Mouse (Mus musculus): ENCODE data around the gene Gm26620. TPM values are rescaled to one million over a fixed set of nuclear protein-coding genes. Genes with fewer than 3 reads are reported as not detected.

Gm26620 gene
- total RNA-seq (2014; rRNA removed; ENCODE audit: low replicate concordance) (1.6 and 4.3 TPM in 2 replicates), polyA plus RNA-seq (2015; fragmentation: Nextera tagmentation; extraction: Ambion mirVana) (1.0 and 1.4 TPM in 2 replicates)

DNA sequence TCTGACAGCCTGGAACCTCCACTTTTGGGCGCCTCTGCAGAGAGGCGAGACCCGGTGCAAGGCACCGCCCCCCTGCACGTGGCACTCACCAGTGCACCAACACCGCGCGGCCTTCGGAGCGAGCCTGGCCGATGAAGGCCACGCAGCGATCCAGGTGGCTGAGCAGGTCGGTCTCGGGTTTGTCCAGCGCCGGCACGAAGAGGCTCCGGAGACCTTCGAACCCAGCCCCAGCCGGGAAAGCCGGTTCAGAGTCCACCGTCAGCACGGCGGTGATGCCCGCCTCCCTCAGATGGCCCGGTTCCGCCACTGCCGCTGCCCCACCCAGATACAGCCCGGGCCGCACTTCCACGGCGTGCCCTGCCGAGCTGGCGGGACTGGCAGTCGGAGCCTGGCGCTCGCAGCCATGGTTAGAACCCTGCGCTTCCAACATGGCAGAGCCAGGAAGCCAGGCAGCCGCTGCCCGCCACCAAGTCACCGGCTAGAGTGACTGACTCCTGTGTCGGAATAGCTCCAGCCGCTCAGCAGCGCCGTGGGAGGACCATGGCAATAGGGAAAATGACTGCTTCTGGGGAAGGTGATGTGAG, at the start of gene Gm26620, which contains the start of gene Dusp12:
Gm26620 (plus strand) TSS at position 88 of the 584 bp plus-strand sequence.
Dusp12 (minus strand) TSS at position 563 of the 584 bp plus-strand sequence.
- peak within 1 kb of the TSS; percentile 85 for H3K9ac ChIP-seq (replicated peaks; ENCODE audit: low read depth, low read length)
- TF ChIP-seq EP300 (IDR thresholded peaks at IDR 0.05; ENCODE audit: low read depth) = no peak
- TF ChIP-seq CTCF (IDR thresholded peaks at IDR 0.05; ENCODE audit: low read depth) = peak; percentile 67
- peaks cover 7% of the 10 kb centered on the region for H3K4me1 ChIP-seq (ENCODE audit: control insufficient read depth, insufficient read depth)
- under 1% methylated on average over 46 of the region's 46 CpGs for WGBS
- ATAC-seq (ENCODE audit: insufficient read depth, low read depth) = peak; percentile 94
- H3K9me3 ChIP-seq (replicated peaks; ENCODE audit: control insufficient read depth, low read length) = no peaks in the 10 kb centered on the region
- H3K27ac ChIP-seq (ENCODE audit: low read depth) = peak within 1 kb of the TSS; percentile 72
- H3K36me3 ChIP-seq (replicated peaks; ENCODE audit: control insufficient read depth, insufficient read depth, low read length) = peaks cover 7% of the 10 kb centered on the region; the same call in 1 of the 2 replicates
- no peaks in the 10 kb centered on the region for H3K27me3 ChIP-seq (ENCODE audit: control insufficient read depth, insufficient read depth, low read length)
- peak within 1 kb of the TSS; percentile 79 for H3K4me2 ChIP-seq (ENCODE audit: low read depth, low read length)
- H3K4me3 ChIP-seq (ENCODE audit: low read depth, low read length) = peak within 1 kb of the TSS; percentile 94
- DNase-seq (ENCODE audit: low spot score) = peak; percentile 91

DNA sequence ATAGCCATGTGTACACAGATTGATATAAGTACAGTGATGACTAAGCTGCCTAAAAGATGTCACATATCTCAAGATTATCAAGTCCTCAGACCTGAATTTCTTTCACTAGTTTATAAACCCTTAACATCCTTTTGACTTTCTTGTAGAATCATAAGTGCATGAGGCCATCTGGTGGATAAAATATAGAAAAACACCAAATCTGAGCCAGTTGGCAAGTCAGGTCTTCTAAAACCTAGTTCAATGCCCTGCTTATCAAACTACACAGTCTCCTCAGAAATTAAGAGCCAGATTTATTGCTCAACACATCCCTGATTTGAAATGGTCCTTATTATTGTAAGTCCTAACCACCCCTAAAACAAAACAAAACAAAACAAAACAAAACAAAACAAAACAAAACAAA, 45.2 kb upstream of the Gm26620 start:
- peaks cover 30% of the 10 kb centered on the region for H3K36me3 ChIP-seq (replicated peaks; ENCODE audit: control insufficient read depth, insufficient read depth, low read length)
- H3K27ac ChIP-seq (ENCODE audit: low read depth) = no peak overlapping the region
- H3K4me2 ChIP-seq (ENCODE audit: low read depth, low read length) = no peak overlapping the region
- H3K27me3 ChIP-seq (ENCODE audit: control insufficient read depth, insufficient read depth, low read length) = no peaks in the 10 kb centered on the region
- no peak overlapping the region for H3K4me3 ChIP-seq (ENCODE audit: low read depth, low read length)
- no peaks in the 10 kb centered on the region for H3K9me3 ChIP-seq (replicated peaks; ENCODE audit: control insufficient read depth, low read length)
- TF ChIP-seq EP300 (IDR thresholded peaks at IDR 0.05; ENCODE audit: low read depth) (no peak), CTCF (IDR thresholded peaks at IDR 0.05; ENCODE audit: low read depth) (peak; percentile 56)
- ATAC-seq (ENCODE audit: insufficient read depth, low read depth) = no peak
- DNase-seq (ENCODE audit: low spot score) = peak; percentile 60
- H3K9ac ChIP-seq (replicated peaks; ENCODE audit: low read depth, low read length) = no peak overlapping the region
- H3K4me1 ChIP-seq (ENCODE audit: control insufficient read depth, insufficient read depth) = peaks cover under 1% of the 10 kb centered on the region; the same call in 1 of the 2 replicates

DNA sequence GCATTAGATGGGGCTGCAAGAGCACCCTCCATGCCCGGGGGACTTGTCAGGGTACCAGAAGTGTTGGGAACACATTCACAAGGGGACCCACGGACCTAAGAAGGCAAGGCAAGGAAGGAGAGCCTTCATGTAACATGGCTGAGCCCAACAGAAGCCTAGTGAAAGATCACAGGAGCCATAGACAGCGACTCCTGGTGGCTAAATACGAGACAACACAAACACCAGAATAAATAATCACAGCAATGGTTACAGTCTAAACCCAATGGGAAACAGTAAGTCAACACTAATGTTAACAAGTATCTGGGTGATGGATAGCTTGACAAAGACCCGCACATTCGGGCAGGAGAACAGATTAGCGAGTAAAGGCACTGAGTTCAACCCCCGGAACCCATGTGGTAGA, 40.5 kb upstream of the Gm26620 start:
- H3K27ac ChIP-seq (ENCODE audit: low read depth) = no peak overlapping the region
- peaks cover 15% of the 10 kb centered on the region; the same call in 1 of the 2 replicates for H3K4me1 ChIP-seq (ENCODE audit: control insufficient read depth, insufficient read depth)
- no peaks in the 10 kb centered on the region for H3K27me3 ChIP-seq (ENCODE audit: control insufficient read depth, insufficient read depth, low read length)
- DNase-seq (ENCODE audit: low spot score) (peak; percentile 58), ATAC-seq (ENCODE audit: insufficient read depth, low read depth) (no peak)
- WGBS = 70% methylated on average over 8 of the region's 8 CpGs
- peaks cover 19% of the 10 kb centered on the region for H3K36me3 ChIP-seq (replicated peaks; ENCODE audit: control insufficient read depth, insufficient read depth, low read length)
- H3K9me3 ChIP-seq (replicated peaks; ENCODE audit: control insufficient read depth, low read length) = no peaks in the 10 kb centered on the region
- TF ChIP-seq CTCF (IDR thresholded peaks at IDR 0.05; ENCODE audit: low read depth) = peak; percentile 73
- TF ChIP-seq EP300 (IDR thresholded peaks at IDR 0.05; ENCODE audit: low read depth) = no peak
- no peak overlapping the region for H3K9ac ChIP-seq (replicated peaks; ENCODE audit: low read depth, low read length)
- no peak overlapping the region for H3K4me3 ChIP-seq (ENCODE audit: low read depth, low read length)
- H3K4me2 ChIP-seq (ENCODE audit: low read depth, low read length) = no peak overlapping the region

DNA sequence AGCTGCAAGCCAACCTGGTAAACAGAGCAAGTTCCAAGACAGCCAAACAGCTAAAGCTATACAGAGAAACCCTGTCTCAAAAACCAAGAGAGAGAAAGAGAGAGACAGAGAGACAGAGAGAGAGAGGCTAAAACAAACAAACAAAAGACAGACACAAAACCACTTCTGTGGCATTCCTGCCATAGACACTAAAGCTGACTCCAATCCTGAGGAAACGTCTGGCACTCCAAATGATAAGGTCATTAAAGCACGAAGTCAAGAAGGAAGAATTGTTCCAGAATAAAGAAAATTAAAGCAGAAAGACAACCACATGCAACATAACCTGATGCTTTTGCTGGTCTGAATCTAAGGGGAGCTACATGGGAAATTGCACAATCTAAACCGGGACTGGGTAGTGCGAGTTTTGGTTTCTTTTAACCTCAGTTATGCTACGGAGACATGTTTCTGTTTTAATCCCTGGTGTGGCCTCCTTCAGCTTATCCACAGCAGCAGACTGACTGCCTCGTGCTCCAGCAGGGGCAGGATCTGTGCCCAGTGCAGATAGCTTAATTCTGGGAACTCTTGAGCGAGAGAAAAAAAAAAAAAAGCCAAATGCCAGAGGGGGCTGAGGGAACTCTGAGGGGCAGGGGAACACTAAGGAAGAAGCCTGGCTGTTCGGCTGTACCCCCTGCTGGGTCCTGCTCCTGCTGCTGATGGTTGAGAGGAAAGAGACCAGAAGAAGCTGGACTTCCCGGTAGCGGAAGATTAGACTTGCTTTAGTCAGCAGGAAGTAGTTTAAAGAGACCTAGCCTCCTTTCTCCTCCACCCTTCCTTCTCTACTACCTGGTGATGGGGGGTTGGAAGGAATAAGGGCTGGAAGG, 39.2 kb upstream of the Gm26620 start:
- 12% methylated on average over 10 of the region's 10 CpGs for WGBS
- Histone ChIP-seq H3K9me3 (replicated peaks; ENCODE audit: control insufficient read depth, low read length) (no peaks in the 10 kb centered on the region), H3K4me2 (ENCODE audit: low read depth, low read length) (peak overlapping the region; percentile 46), H3K27me3 (ENCODE audit: control insufficient read depth, insufficient read depth, low read length) (no peaks in the 10 kb centered on the region), H3K36me3 (replicated peaks; ENCODE audit: control insufficient read depth, insufficient read depth, low read length) (peaks cover 23% of the 10 kb centered on the region), H3K4me3 (ENCODE audit: low read depth, low read length) (peak overlapping the region; percentile 8; the same call in 1 of the 2 replicates), H3K4me1 (ENCODE audit: control insufficient read depth, insufficient read depth) (peaks cover 15% of the 10 kb centered on the region; the same call in 1 of the 2 replicates), H3K9ac (replicated peaks; ENCODE audit: low read depth, low read length) (peak overlapping the region; percentile 13; the same call in 1 of the 2 replicates), H3K27ac (ENCODE audit: low read depth) (peak overlapping the region; percentile 83)
- DNase-seq (ENCODE audit: low spot score) (peak; percentile 58), ATAC-seq (ENCODE audit: insufficient read depth, low read depth) (peak; percentile 83)
- TF ChIP-seq CTCF (IDR thresholded peaks at IDR 0.05; ENCODE audit: low read depth) (no peak), EP300 (IDR thresholded peaks at IDR 0.05; ENCODE audit: low read depth) (peak; percentile 88)

DNA sequence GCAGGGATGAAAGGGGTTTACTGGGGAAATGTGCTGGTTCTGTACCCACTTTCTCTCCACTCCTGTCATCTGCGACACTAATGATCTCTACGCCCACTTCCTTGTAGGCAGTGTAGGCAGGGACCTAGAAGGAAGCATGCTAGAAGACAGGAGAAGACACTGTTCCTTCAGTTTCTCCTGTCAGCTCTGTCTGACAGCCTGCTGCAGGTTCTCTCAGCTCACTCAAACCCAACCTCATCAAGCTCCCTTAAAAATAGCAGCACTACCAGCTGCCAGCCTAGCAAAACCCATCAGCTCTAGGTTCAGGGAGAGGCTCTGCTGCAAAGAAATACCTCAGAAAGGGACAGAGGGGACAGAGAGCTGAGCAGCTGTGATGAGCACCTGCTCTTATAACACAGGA, 34.9 kb upstream of the Gm26620 start:
- ATAC-seq (ENCODE audit: insufficient read depth, low read depth) (no peak), DNase-seq (ENCODE audit: low spot score) (no peak)
- Histone ChIP-seq H3K9me3 (replicated peaks; ENCODE audit: control insufficient read depth, low read length) (no peaks in the 10 kb centered on the region), H3K9ac (replicated peaks; ENCODE audit: low read depth, low read length) (no peak overlapping the region), H3K36me3 (replicated peaks; ENCODE audit: control insufficient read depth, insufficient read depth, low read length) (peaks cover 16% of the 10 kb centered on the region), H3K27me3 (ENCODE audit: control insufficient read depth, insufficient read depth, low read length) (no peaks in the 10 kb centered on the region), H3K4me2 (ENCODE audit: low read depth, low read length) (no peak overlapping the region), H3K4me1 (ENCODE audit: control insufficient read depth, insufficient read depth) (peaks cover 11% of the 10 kb centered on the region), H3K4me3 (ENCODE audit: low read depth, low read length) (no peak overlapping the region), H3K27ac (ENCODE audit: low read depth) (no peak overlapping the region)
- WGBS = 81% methylated on average over 2 of the region's 2 CpGs
- TF ChIP-seq CTCF (IDR thresholded peaks at IDR 0.05; ENCODE audit: low read depth) = no peak
- no peak for TF ChIP-seq EP300 (IDR thresholded peaks at IDR 0.05; ENCODE audit: low read depth)
